Mouse (Mus musculus) left cerebral cortex, postnatal 4 days (tissue): ENCODE measurements around the gene Defa33. TPM values are rescaled to one million over a fixed set of nuclear protein-coding genes. Genes with fewer than 3 reads are reported as not detected.
"Not testable (repeated sequence)": the region's sequence is repeated elsewhere in the genome, so short reads cannot be mapped to it uniquely, and the experiment has no call there.

Experiments
- DNase-seq: peaks from one replicate; pipeline ENCODE4 v3.0.0-alpha.2; 2022
- intact Hi-C: fragments of 180-260 bp; cut with DNase I; formaldehyde crosslinking; loops from one replicate; pipeline ENCODE4 v1.15.1; 2025
- total RNA-seq, 2 experiments: library from RNA; stranded (reverse); gene quantifications; 2 replicates each; pipeline ENCODE4 v1.2.3; 2021

Gene Defa33
- not detected for total RNA-seq

- DNase-seq, intact Hi-C loops: not testable (repeated sequence)
These were observed at the start of gene Defa33 for GRCm38 (mm10) chr8:21391511-21391910. Gene Defa33, plus strand, starts transcription at chr8:21391811.

DNA sequence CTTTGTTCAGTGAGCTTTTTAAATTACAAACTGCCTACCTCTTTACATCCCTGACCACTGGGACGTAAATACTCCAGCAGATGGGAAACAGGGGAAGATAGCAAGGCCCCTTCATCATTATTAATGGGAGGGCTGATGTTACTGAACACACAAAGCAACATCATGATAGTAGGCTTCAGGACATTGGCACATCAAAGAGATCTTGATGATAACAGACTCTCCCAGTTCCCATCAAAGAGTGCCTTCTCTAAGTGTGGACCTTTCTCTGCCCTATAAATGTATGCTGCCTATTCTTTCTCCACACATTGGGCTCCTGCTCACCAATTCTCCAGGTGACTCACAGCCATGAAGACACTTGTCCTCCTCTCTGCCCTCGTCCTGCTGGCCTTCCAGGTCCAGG is 13.4 kb upstream of the Defa33 start, which contains the start of gene Defa2:
TSS of gene Defa2 (plus strand) at position 301 of the 400 bp plus-strand sequence.
- DNase-seq, intact Hi-C loops: not testable (repeated sequence)

DNA sequence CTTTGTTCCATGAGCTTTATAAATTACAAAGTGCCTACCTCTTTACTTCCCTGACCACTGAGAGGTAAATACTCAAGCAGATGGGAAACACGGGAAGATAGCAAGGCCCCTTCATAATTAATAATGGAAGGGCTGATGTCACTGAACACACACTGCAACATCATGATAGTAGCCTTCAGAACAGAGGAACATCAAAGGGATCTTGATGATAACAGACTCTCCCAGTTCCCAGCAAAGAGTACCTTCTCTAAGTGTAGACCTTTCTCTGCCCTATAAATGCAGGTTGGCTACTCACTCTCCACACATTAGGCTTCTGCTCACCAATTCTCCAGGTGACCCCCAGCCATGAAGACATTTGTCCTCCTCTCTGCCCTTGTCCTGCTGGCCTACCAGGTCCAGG is 35.5 kb downstream of the Defa33 start, which contains the start of gene Defa36:
TSS of gene Defa36 (plus strand) at position 301 of the 400 bp plus-strand sequence.
- DNase-seq, intact Hi-C loops: not testable (repeated sequence)

Other genes starting within 250 kb of the Defa33 start
- not detected for gene Defa22, start 229.5 kb upstream of the Defa33 start, total RNA-seq
- gene Defa31, start 200.2 kb upstream of the Defa33 start, total RNA-seq, result not detected
- gene Gm15293, start 190.2 kb upstream of the Defa33 start, total RNA-seq, result not detected
- gene Gm15292, start 142.1 kb upstream of the Defa33 start, total RNA-seq, result not detected
- gene Defa27, start 76.3 kb upstream of the Defa33 start, total RNA-seq, result not detected
- gene Defa29, start 64.8 kb upstream of the Defa33 start, total RNA-seq, result not detected
- not detected for gene Defa2, start 13.3 kb upstream of the Defa33 start, total RNA-seq
- not detected for gene Defa36, start 35.6 kb downstream of the Defa33 start, total RNA-seq
- not detected for gene Gm7849, start 64.7 kb downstream of the Defa33 start, total RNA-seq
- not detected for gene Defa20, start 117.4 kb downstream of the Defa33 start, total RNA-seq
- gene Defa32, start 137.2 kb downstream of the Defa33 start, total RNA-seq, result not detected
- gene Defa37, start 173.6 kb downstream of the Defa33 start, total RNA-seq, result not detected
- gene Defa28, start 191.2 kb downstream of the Defa33 start, total RNA-seq, result not detected
- not detected for gene Gm7861, start 202.7 kb downstream of the Defa33 start, total RNA-seq
- not detected for gene Defa26, start 226.4 kb downstream of the Defa33 start, total RNA-seq